Mouse (Mus musculus): ENCODE data around the gene Klhl7. TPM values are rescaled to one million over a fixed set of nuclear protein-coding genes. Genes with fewer than 3 reads are reported as not detected.

The Klhl7 gene
- total RNA-seq (2023) = 10 to 100 TPM; 11.3 to 13.1 TPM

GRCm38 (mm10) chr5:24100106-24100809, at the start of gene Klhl7:
Gene Klhl7 (plus strand): TSS chr5:24100605.

GRCm38 (mm10) chr5:24164789-24165445, 64.5 kb downstream of the Klhl7 start, which contains the start of gene Nupl2:
Gene Nupl2 (plus strand): TSS chr5:24164963.

Other genes starting within 250 kb of the Klhl7 start
- 10 to 100 TPM; 35.3 TPM for gene Fam126a, start 69.9 kb upstream of the Klhl7 start, total RNA-seq (2023)
- 1 to 10 TPM; 6.8 to 8.0 TPM for gene Nupl2, start 64.4 kb downstream of the Klhl7 start, total RNA-seq (2023)

Data from monocyte, adult 59 days (primary cell).